Mouse (Mus musculus) liver, adult (tissue): ENCODE results near the gene Cd151.

ENCODE experiments used
- GATA4 ChIP-seq: IDR thresholded peaks from 2 replicates; pipeline ENCODE4 v1.6.1; 2014; ENCODE audit warnings: mild to moderate bottlenecking, low read length; ENCODE audit not compliant: insufficient replicate concordance

Gene Cd151

GRCm38 (mm10) chr7:141443081-141443821 is 23.9 kb upstream of the Cd151 start:
- TF ChIP-seq GATA4, result no peak

GRCm38 (mm10) chr7:141443828-141444237 is 23.4 kb upstream of the Cd151 start, which contains the start of gene Pidd1:
Gene Pidd1 (minus strand): TSS chr7:141444025.
- TF ChIP-seq GATA4, result no peak

DNA sequence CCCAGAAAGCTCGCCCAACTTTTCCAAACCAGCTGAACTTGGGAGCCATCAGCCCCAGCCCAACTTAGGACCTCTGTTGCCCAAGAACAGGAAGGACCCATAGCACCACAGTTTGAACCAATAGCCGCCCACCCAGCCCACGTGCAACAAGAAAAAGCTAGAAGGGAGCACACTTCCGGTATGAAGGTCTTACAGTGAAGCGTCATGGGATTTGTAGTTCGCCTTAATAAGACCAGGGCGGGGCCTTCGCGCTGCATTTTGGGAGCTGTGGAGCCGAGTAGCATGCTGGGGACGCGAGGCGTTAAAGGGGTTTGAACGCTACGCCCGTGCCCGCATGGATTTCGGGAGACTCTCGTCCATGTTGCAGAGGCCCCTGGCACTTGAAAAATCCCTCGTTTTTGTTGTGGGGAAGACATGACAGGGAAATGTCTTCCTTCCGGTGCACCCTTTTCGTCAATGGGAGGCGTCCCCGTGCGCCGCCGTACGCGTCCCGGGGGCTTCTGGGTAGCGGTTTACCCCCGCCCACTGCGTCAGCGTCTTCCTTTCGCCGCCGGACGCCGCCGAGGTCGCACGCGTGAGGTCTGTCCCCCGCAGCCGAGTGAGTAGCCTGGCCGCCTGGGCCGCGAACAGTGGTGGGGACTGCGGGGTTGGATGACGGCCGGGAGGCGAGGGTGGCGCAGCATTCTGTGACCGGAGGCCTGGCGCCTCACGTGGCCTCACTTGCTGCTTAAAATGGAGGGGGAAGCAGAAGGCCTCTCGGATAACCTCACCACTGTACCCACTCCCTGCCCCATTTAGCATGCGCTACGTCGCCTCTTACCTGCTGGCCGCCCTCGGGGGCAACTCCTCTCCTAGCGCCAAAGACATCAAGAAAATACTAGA is 19.8 kb upstream of the Cd151 start, which contains the start of gene Rplp2:
Gene Rplp2, plus strand, starts transcription at position 261 of the 882 bp plus-strand sequence.
- peak; percentile 15; the same call in 1 of the 2 replicates for TF ChIP-seq GATA4

GRCm38 (mm10) chr7:141451928-141452327 is 15.3 kb upstream of the Cd151 start:
- TF ChIP-seq GATA4, result no peak

DNA sequence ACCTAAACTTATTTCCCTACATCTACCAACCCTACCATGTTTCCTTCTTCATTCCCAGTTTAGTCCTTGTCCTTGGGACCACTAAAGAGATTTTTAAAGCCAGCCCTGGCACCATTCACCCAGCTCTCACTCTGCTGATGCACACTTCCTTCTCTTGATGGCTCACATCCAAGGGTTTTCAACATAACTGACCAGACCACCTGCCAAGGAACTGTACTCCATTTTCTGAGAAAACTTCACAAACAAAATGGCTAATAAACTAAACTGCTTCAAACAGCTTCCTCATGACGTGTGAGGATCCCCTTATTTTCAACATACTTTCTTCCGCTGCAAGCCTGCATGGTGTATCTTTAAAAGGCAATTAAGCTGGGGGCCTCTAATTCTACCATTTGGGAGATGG is 13.6 kb upstream of the Cd151 start:
- no peak for TF ChIP-seq GATA4

GRCm38 (mm10) chr7:141454967-141455551 is 12.1 kb upstream of the Cd151 start, which contains the start of gene Pnpla2:
Gene Pnpla2 (plus strand): TSS chr7:141455198.
- no peak for TF ChIP-seq GATA4

GRCm38 (mm10) chr7:141455610-141456314 is 11.4 kb upstream of the Cd151 start:
- TF ChIP-seq GATA4, result peak; percentile 57; the same call in 1 of the 2 replicates

DNA sequence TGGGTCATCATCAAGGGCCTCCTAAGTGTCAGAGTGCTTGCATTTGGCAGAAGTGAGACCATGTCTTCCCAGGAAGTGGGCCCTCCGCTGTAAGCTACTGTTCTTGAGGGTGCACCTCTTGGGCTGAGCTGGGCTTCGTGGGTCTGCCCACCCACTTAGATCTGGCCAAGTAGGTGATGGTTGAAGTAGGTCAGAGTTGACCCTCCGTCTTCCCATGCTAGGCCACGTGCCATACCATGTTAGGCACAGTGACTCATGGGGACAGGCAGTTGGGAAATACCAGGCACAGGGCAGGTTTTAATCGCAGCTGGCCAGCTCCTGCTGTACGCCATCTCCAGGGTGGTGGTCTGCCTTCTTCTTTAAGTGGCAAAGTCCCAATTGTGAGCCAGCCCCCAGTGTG is 10.5 kb upstream of the Cd151 start:
- no peak for TF ChIP-seq GATA4

- TF ChIP-seq GATA4, result no peak
These were observed 10.0 kb upstream of the Cd151 start for GRCm38 (mm10) chr7:141457236-141457635.

DNA sequence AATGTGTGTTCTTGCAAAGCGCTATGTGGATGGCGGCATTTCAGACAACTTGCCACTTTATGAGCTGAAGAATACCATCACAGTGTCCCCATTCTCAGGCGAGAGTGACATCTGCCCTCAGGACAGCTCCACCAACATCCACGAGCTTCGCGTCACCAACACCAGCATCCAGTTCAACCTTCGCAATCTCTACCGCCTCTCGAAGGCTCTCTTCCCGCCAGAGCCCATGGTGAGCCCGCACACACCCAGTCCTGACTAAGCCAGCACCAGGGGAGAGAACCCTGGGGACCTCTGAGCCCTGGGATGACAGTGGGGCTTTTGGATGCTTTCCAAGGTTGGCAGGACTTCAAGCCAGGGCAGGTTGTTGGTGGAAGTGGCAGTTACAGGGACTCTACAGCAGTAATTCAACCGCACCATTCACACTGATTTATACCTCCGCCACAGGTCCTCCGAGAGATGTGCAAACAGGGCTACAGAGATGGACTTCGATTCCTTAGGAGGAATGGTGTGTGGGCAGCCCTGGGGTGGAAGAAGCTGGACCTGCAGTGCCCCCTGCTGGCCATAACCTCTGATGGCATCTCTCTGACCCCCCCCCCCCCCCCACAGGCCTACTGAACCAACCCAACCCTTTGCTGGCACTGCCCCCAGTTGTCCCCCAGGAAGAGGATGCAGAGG is 9.1 kb upstream of the Cd151 start:
- TF ChIP-seq GATA4, result no peak

DNA sequence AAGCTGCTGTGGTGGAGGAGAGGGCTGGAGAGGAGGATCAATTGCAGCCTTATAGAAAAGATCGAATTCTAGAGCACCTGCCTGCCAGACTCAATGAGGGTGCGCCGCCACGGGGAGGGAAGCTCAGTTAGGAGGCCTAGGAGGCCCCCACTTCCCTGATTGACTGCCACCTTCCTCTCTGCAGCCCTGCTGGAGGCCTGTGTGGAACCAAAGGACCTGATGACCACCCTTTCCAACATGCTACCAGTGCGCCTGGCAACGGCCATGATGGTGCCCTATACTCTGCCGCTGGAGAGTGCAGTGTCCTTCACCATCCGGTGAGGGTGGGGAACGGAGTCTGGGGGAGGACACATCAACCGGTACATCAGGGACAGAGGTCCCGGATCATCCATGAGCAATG is 8.5 kb upstream of the Cd151 start:
- no peak for TF ChIP-seq GATA4

DNA sequence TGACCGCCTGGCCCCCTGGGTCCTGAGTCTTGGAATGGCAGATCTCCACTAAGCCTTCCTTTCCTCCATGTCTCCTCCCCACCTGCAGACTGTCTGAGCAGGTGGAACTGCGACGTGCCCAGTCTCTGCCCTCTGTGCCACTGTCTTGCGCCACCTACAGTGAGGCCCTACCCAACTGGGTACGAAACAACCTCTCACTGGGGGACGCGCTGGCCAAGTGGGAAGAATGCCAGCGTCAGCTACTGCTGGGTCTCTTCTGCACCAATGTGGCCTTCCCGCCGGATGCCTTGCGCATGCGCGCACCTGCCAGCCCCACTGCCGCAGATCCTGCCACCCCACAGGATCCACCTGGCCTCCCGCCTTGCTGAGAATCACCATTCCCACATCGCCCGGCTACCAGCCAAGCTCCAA is 7.9 kb upstream of the Cd151 start:
- TF ChIP-seq GATA4, result no peak

GRCm38 (mm10) chr7:141460001-141460390 is 7.2 kb upstream of the Cd151 start:
- no peak for TF ChIP-seq GATA4

GRCm38 (mm10) chr7:141460391-141461113 is 6.6 kb upstream of the Cd151 start, which contains the start of gene Cracr2b:
Gene Cracr2b (plus strand): TSS chr7:141461094.
- TF ChIP-seq GATA4, result no peak
